ENCODE assay signal across 12 mouse cellular contexts in genomic region chr1:150570562-150571156, GRCm38 (mm10).
DNase-seq lines count a peak whose midpoint lies in the region; ATAC-seq lines count a peak whose summit lies in the region.
"Had no signal": no experiment of that assay in that cellular context is flagged by ENCODE, and none has a peak within 500 bp of the region (broad histone marks: within the 10 kb centered on the region; RNA-seq: fewer than 3 reads in every experiment).

No protein-coding gene starts in this region.

- WGBS in neural tube, embryonic 11.5 days = 34% methylated on average over 4 of the region's 4 CpGs
- 15% methylated on average over 4 of the region's 4 CpGs for WGBS in neural tube, embryonic 15.5 days
- WGBS in hindbrain, embryonic 16.5 days = 8% methylated on average over 4 of the region's 4 CpGs
- WGBS in heart, embryonic 10.5 days = 77% methylated on average over 4 of the region's 4 CpGs
- 79% methylated on average over 4 of the region's 4 CpGs for WGBS in heart, embryonic 11.5 days (ENCODE audit: insufficient replicate concordance)

- H3K27ac ChIP-seq in neural tube, embryonic 11.5 days (ENCODE audit: low read depth, low read length) = no peak overlapping the region
- H3K27ac ChIP-seq in neural tube, embryonic 15.5 days (replicated peaks) = no peak overlapping the region
- no peak overlapping the region for H3K27ac ChIP-seq in hindbrain, embryonic 16.5 days (ENCODE audit: low read depth, low read length)
- no peak overlapping the region for H3K27ac ChIP-seq in heart, embryonic 10.5 days
- no peak overlapping the region for H3K27ac ChIP-seq in heart, embryonic 11.5 days (ENCODE audit: low read depth, low read length)
- H3K27ac ChIP-seq: macrophage had no signal

- H3K9ac ChIP-seq in neural tube, embryonic 11.5 days (ENCODE audit: low read length) = no peak overlapping the region
- no peak overlapping the region for H3K9ac ChIP-seq in neural tube, embryonic 15.5 days (replicated peaks)
- H3K9ac ChIP-seq in hindbrain, embryonic 16.5 days (ENCODE audit: low read depth, low read length) = no peak overlapping the region
- H3K9ac ChIP-seq in heart, embryonic 11.5 days (ENCODE audit: low read depth, low read length) = no peak overlapping the region
- H3K9ac ChIP-seq: heart, embryonic 12.5 days; liver, postnatal 0 days had no signal

- peak; percentile 3 for DNase-seq in cerebellum, adult 9-10 months
- DNase-seq in cerebellum, postnatal 25 days = no peak
- no peak for DNase-seq in neural tube, embryonic 11.5 days (ENCODE audit: low spot score)
- DNase-seq in retina, postnatal 1 day = peak; percentile 26
- no peak for DNase-seq in heart, embryonic 10.5 days (ENCODE audit: low spot score)
- DNase-seq: cerebellum, adult 18-20 months; liver, postnatal 0 days had no signal

- H3K27me3 ChIP-seq in neural tube, embryonic 11.5 days (ENCODE audit: control insufficient read depth, insufficient read depth, low read length) = no peaks in the 10 kb centered on the region
- H3K27me3 ChIP-seq in neural tube, embryonic 15.5 days (replicated peaks) = no peaks in the 10 kb centered on the region
- H3K27me3 ChIP-seq in hindbrain, embryonic 16.5 days (replicated peaks; ENCODE audit: control insufficient read depth, insufficient read depth, low read length) = no peaks in the 10 kb centered on the region
- no peaks in the 10 kb centered on the region for H3K27me3 ChIP-seq in heart, embryonic 10.5 days (ENCODE audit: insufficient read depth, poor library complexity, severe bottlenecking)
- no peaks in the 10 kb centered on the region for H3K27me3 ChIP-seq in heart, embryonic 11.5 days (ENCODE audit: control insufficient read depth, insufficient read depth, low read length)
- H3K27me3 ChIP-seq: heart, embryonic 12.5 days had no signal

- no peaks in the 10 kb centered on the region for H3K9me3 ChIP-seq in neural tube, embryonic 11.5 days (ENCODE audit: control insufficient read depth, low read length)
- no peaks in the 10 kb centered on the region for H3K9me3 ChIP-seq in neural tube, embryonic 15.5 days (replicated peaks)
- no peaks in the 10 kb centered on the region for H3K9me3 ChIP-seq in hindbrain, embryonic 16.5 days (ENCODE audit: control insufficient read depth, low read length)
- H3K9me3 ChIP-seq in heart, embryonic 10.5 days = no peaks in the 10 kb centered on the region
- H3K9me3 ChIP-seq in heart, embryonic 11.5 days (replicated peaks; ENCODE audit: control insufficient read depth, low read length) = no peaks in the 10 kb centered on the region
- H3K9me3 ChIP-seq: heart, embryonic 12.5 days had no signal

- peak; percentile 60 for ATAC-seq in neural tube, embryonic 11.5 days (ENCODE audit: insufficient read depth, low FRiP score, low TSS enrichment)
- no peak for ATAC-seq in neural tube, embryonic 15.5 days (ENCODE audit: low FRiP score)
- ATAC-seq in hindbrain, embryonic 16.5 days = peak; percentile 61; the same call in 1 of the 2 replicates
- no peak for ATAC-seq in heart, embryonic 11.5 days (replicated peaks; ENCODE audit: insufficient number of reproducible peaks, low FRiP score, low TSS enrichment)
- ATAC-seq: liver, postnatal 0 days had no signal

- no peaks in the 10 kb centered on the region for H3K36me3 ChIP-seq in neural tube, embryonic 11.5 days (ENCODE audit: control insufficient read depth, insufficient read depth, low read length)
- H3K36me3 ChIP-seq in neural tube, embryonic 15.5 days = no peaks in the 10 kb centered on the region
- H3K36me3 ChIP-seq in hindbrain, embryonic 16.5 days (ENCODE audit: control insufficient read depth, insufficient read depth, low read length) = no peaks in the 10 kb centered on the region
- 0 out of 2 replicates have a peak, but pooled peaks cover 9% of the 10 kb centered on the region for H3K36me3 ChIP-seq in heart, embryonic 10.5 days
- no peaks in the 10 kb centered on the region for H3K36me3 ChIP-seq in heart, embryonic 11.5 days (ENCODE audit: control insufficient read depth, insufficient read depth, low read length)

- no peaks in the 10 kb centered on the region for H3K4me1 ChIP-seq in neural tube, embryonic 11.5 days (ENCODE audit: control insufficient read depth, insufficient read depth, low read length)
- H3K4me1 ChIP-seq in neural tube, embryonic 15.5 days = no peaks in the 10 kb centered on the region
- H3K4me1 ChIP-seq in hindbrain, embryonic 16.5 days (ENCODE audit: control insufficient read depth, insufficient read depth, low read depth, low read length) = no peaks in the 10 kb centered on the region
- no peaks in the 10 kb centered on the region for H3K4me1 ChIP-seq in heart, embryonic 10.5 days
- H3K4me1 ChIP-seq in heart, embryonic 11.5 days (ENCODE audit: control insufficient read depth, insufficient read depth, low read length) = no peaks in the 10 kb centered on the region
- H3K4me1 ChIP-seq: heart, embryonic 12.5 days had no signal

- H3K4me2 ChIP-seq in neural tube, embryonic 11.5 days (ENCODE audit: low read depth) = no peak overlapping the region
- H3K4me2 ChIP-seq in neural tube, embryonic 15.5 days = no peak overlapping the region
- H3K4me2 ChIP-seq in hindbrain, embryonic 16.5 days (ENCODE audit: low read length) = no peak overlapping the region
- no peak overlapping the region for H3K4me2 ChIP-seq in heart, embryonic 11.5 days
- H3K4me2 ChIP-seq: heart, embryonic 12.5 days had no signal

- no peak overlapping the region for H3K4me3 ChIP-seq in neural tube, embryonic 11.5 days (ENCODE audit: low read depth, low read length)
- no peak overlapping the region for H3K4me3 ChIP-seq in neural tube, embryonic 15.5 days (replicated peaks)
- H3K4me3 ChIP-seq in hindbrain, embryonic 16.5 days (ENCODE audit: low read length) = no peak overlapping the region
- no peak overlapping the region for H3K4me3 ChIP-seq in heart, embryonic 10.5 days
- no peak overlapping the region for H3K4me3 ChIP-seq in heart, embryonic 11.5 days (ENCODE audit: low read depth, low read length)
- H3K4me3 ChIP-seq: heart, embryonic 12.5 days had no signal

Comparison
In these comparisons a context has a peak if more than half of its experiments do, and no peak if none do; other contexts are left out.
1. DNase-seq: peak in cerebellum, adult 9-10 months (single experiment) and retina, postnatal 1 day (single experiment); none in cerebellum, postnatal 25 days (0 of 2), neural tube, embryonic 11.5 days (single experiment) and heart, embryonic 10.5 days (single experiment).
2. ATAC-seq: peak in neural tube, embryonic 11.5 days (single experiment) and hindbrain, embryonic 16.5 days (single experiment); none in neural tube, embryonic 15.5 days (single experiment) and heart, embryonic 11.5 days (single experiment).